Mouse (Mus musculus) heart, postnatal 0 days (tissue): ENCODE results near the gene Atp6v0e. TPM values are rescaled to one million over a fixed set of nuclear protein-coding genes. Genes with fewer than 3 reads are reported as not detected.

Experiments used
- ATAC-seq: fragments of 200-750 bp; cut with Nextera tagmentation; 2 replicates; pipeline ENCODE4 v1.8.0; 2017; ENCODE audit warnings: low read depth, moderate number of reproducible peaks, moderate library complexity; ENCODE audit not compliant: insufficient read depth
- DNase-seq: peaks from one replicate; pipeline ENCODE4 v3.0.0-alpha.2; 2016; ENCODE audit warnings: low spot score
- H3K27ac ChIP-seq: fragments of 300-500 bp; sonication (generic); 2 replicates; pipeline ENCODE4 v1.5.1; 2014; ENCODE audit warnings: low read depth, mild to moderate bottlenecking
- H3K27me3 ChIP-seq: fragments of 300-500 bp; sonication (generic); 2 replicates; pipeline ENCODE4 v1.6.1; 2014; ENCODE audit warnings: low read length, mixed read lengths; ENCODE audit not compliant: control insufficient read depth, insufficient read depth
- H3K36me3 ChIP-seq: fragments of 300-500 bp; sonication (generic); replicated peaks from 2 replicates; pipeline ENCODE4 v1.6.1; 2014; ENCODE audit warnings: low read length, mixed read lengths; ENCODE audit not compliant: control insufficient read depth, insufficient read depth
- H3K4me1 ChIP-seq: fragments of 300-500 bp; sonication (generic); 2 replicates; pipeline ENCODE4 v1.6.1; 2014; ENCODE audit warnings: antibody characterized with exemption; ENCODE audit not compliant: control insufficient read depth, insufficient read depth
- H3K4me2 ChIP-seq: fragments of 300-500 bp; sonication (generic); 2 replicates; pipeline ENCODE4 v1.6.1; 2014; ENCODE audit warnings: low read depth, mild to moderate bottlenecking, low read length, moderate library complexity
- H3K4me3 ChIP-seq: fragments of 300-500 bp; sonication (generic); 2 replicates; pipeline ENCODE4 v1.5.1; 2014; ENCODE audit warnings: low read depth, low read length
- H3K9ac ChIP-seq: fragments of 300-500 bp; sonication (generic); replicated peaks from 2 replicates; pipeline ENCODE4 v1.6.1; 2014; ENCODE audit warnings: low read depth, low read length, mixed read lengths
- H3K9me3 ChIP-seq: fragments of 300-500 bp; sonication (generic); replicated peaks from 2 replicates; pipeline ENCODE4 v1.6.1; 2016; ENCODE audit warnings: low read length; ENCODE audit not compliant: control insufficient read depth
- CTCF ChIP-seq: IDR thresholded peaks from 2 replicates; pipeline ENCODE4 v1.5.1; 2016; ENCODE audit warnings: antibody characterized with exemption, control low read depth, low read depth
- EP300 ChIP-seq: IDR thresholded peaks from 2 replicates; pipeline ENCODE4 v1.6.1; 2016; ENCODE audit warnings: antibody characterized with exemption, low read depth
- WGBS: fragments of 180-500 bp; shearing (Covaris S2); extraction: QIAGEN DNeasy Blood & Tissue Kit; methylation state at CpG from one replicate; pipeline ENCODE4 v1.1.7; 2014; 5-methylcytosine and 5-hydroxymethylcytosine counted together
- polyA plus RNA-seq: library from polyadenylated mRNA; unstranded; fragments of >200 nt; fragmentation: Nextera tagmentation; extraction: Ambion mirVana; gene quantifications from 2 replicates; pipeline ENCODE4 v1.2.1, GENCODE M21; 2015
- total RNA-seq: library from RNA; depleted of rRNA; stranded (reverse); fragments of >200 nt; gene quantifications from 2 replicates; pipeline ENCODE4 v1.2.3, GENCODE M21; 2014; ENCODE audit warnings: low replicate concordance; rRNA removed

The Atp6v0e gene
- total and polyA plus RNA-seq, 2 experiments from 2014 or later: 206 to 298 TPM

DNA sequence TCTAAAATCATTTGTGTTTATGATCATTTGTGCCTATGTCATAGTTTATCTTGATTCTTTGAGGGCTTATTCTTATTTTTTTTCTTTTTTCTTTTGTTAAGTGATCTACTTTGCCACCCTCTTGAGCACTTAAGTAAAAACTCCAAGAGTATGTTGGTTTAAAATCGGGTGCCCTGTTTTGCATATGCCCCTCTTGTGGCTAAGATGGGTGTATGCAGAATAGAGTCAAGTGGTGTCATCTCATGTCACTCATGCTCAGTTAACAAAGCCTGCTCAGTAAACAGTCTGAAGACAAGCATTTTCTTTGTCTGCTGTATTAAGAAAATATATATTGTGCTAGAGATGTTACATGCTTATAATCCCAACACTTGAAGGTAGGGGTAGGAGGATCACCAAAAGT is 80.3 kb downstream of the Atp6v0e start:
- DNase-seq: no peak
- no peaks in the 10 kb centered on the region for H3K9me3 ChIP-seq
- no peaks in the 10 kb centered on the region for H3K4me1 ChIP-seq
- H3K4me2 ChIP-seq: no peak overlapping the region
- no peak overlapping the region for H3K9ac ChIP-seq
- no peaks in the 10 kb centered on the region for H3K27me3 ChIP-seq
- WGBS: 50% methylated on average over 1 of the region's 1 CpGs
- no peak overlapping the region for H3K27ac ChIP-seq
- no peak overlapping the region for H3K4me3 ChIP-seq
- no peak for ATAC-seq
- TF ChIP-seq CTCF (no peak), EP300 (no peak)
- peaks cover 8% of the 10 kb centered on the region for H3K36me3 ChIP-seq

Other genes with a start within 250 kb of the Atp6v0e start
- gene Neurl1b, start 248.4 kb upstream of the Atp6v0e start, total RNA-seq: 66.1 and 143 TPM in 2 replicates
- gene Neurl1b, start 248.4 kb upstream of the Atp6v0e start, polyA plus RNA-seq: 1.2 and 1.6 TPM in 2 replicates
- 148 and 152 TPM in 2 replicates for gene Ergic1, start 101.7 kb upstream of the Atp6v0e start, total RNA-seq
- 50.8 and 53.3 TPM in 2 replicates for gene Ergic1, start 101.7 kb upstream of the Atp6v0e start, polyA plus RNA-seq
- 105 and 114 TPM in 2 replicates for gene Dusp1, start 101.1 kb upstream of the Atp6v0e start, total RNA-seq
- gene Dusp1, start 101.1 kb upstream of the Atp6v0e start, polyA plus RNA-seq: 23.1 and 24.0 TPM in 2 replicates
- 13.6 and 23.8 TPM in 2 replicates for gene Crebrf, start 52.4 kb downstream of the Atp6v0e start, total RNA-seq
- gene Crebrf, start 52.4 kb downstream of the Atp6v0e start, polyA plus RNA-seq: 11.8 and 17.3 TPM in 2 replicates
- gene Bnip1, start 117.8 kb downstream of the Atp6v0e start, total RNA-seq: 45.6 and 58.6 TPM in 2 replicates
- gene Bnip1, start 117.8 kb downstream of the Atp6v0e start, polyA plus RNA-seq: 50.5 and 50.9 TPM in 2 replicates
- 284 and 346 TPM in 2 replicates for gene Nkx2-5, start 181.8 kb downstream of the Atp6v0e start, total RNA-seq
- 139 and 155 TPM in 2 replicates for gene Nkx2-5, start 181.8 kb downstream of the Atp6v0e start, polyA plus RNA-seq